Mouse (Mus musculus) v-Abl transformed pro-B cells (cell line): ENCODE data around the gene Myt1l.

Source experiments
- in situ Hi-C, 2 experiments: fragments of 400-800 bp; cut with MboI; formaldehyde crosslinking; loops; one replicate each; pipeline ENCODE4 v1.15.1; 2025; ENCODE audit not compliant: unreplicated experiment in 2 of 2

Gene Myt1l

GRCm38 (mm10) chr12:29655197-29655632 is 127.0 kb downstream of the Myt1l start:
- in situ Hi-C loops: no loop called here

DNA sequence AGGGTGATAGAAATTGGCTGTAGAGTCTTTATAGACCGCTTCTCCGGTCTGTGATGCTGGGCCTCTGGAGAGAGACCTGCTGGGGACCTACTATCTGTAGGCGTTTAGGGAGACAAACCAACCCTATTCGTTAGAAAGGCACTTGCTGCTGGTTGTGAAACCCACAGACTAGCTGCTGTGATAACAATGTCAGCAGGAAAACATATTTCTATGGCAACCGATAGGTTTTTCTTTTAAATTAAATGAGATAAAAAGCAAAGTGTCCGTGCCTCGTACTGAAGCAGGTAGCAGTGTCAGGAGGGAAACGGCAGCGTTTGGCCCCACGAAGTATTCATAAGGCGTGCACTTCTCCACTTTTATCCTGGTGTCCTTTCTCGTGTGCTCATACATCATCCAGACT is 127.5 kb downstream of the Myt1l start:
- in situ Hi-C loops: no loop called here

GRCm38 (mm10) chr12:29657061-29657460 is 128.9 kb downstream of the Myt1l start:
- in situ Hi-C loops: no loop called here

- in situ Hi-C loops: no loop called here
Measured at GRCm38 (mm10) chr12:29657870-29658269, 129.7 kb downstream of the Myt1l start.

DNA sequence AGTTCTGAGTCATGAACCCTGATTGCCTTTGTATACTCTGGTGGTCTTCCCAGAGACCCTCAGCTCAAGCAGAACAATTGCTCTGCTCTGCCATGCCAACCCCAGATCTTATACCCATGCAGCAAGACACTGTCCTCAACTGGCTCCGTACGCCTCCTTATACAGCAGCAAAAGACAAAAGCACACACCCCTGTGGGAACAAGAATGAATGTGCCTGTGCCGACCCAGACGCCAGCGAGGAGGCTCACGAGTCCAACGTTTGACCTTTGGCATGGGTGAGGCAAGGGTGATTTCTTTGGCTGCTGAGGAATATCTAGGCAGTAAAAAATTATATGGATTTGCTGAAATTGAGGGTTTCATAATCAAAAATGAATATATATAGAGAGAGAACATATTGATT is 143.8 kb downstream of the Myt1l start:
- in situ Hi-C loops: loop anchor here in 1 of 2 experiments (10.0 kb wide), 1 partner anchor 213 kb away; no protein-coding TSS in a partner anchor

- in situ Hi-C loops: loop anchor here in 1 of 2 experiments (10.0 kb wide), 1 partner anchor 209 kb away; no protein-coding TSS in a partner anchor
Measured at GRCm38 (mm10) chr12:29675594-29676362, 147.6 kb downstream of the Myt1l start.

DNA sequence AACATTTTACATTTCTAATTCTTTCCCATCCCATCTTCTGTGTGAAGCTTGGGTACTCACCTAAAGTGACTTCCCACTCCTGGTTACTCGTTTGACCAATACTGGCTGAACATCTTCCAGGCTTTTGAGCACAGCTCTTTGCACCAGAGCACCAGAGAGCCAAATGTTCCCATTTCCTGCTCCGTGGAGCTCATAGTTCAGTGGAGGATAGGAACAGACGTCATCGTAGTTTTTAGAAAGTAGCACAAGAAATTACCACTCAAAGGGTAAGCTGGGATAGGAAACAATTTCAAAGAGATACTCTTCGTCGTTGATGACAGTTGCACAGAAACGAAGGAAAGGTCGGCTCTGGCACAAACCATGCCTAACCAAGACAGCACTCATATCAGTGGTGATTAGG is 154.2 kb downstream of the Myt1l start:
- in situ Hi-C loops: no loop called here

- in situ Hi-C loops: no loop called here
Measured at GRCm38 (mm10) chr12:29682946-29683345, 154.8 kb downstream of the Myt1l start.

- in situ Hi-C loops: no loop called here
Measured at GRCm38 (mm10) chr12:29686241-29686640, 158.1 kb downstream of the Myt1l start.

GRCm38 (mm10) chr12:29691566-29691965 is 163.4 kb downstream of the Myt1l start:
- in situ Hi-C loops: no loop called here

DNA sequence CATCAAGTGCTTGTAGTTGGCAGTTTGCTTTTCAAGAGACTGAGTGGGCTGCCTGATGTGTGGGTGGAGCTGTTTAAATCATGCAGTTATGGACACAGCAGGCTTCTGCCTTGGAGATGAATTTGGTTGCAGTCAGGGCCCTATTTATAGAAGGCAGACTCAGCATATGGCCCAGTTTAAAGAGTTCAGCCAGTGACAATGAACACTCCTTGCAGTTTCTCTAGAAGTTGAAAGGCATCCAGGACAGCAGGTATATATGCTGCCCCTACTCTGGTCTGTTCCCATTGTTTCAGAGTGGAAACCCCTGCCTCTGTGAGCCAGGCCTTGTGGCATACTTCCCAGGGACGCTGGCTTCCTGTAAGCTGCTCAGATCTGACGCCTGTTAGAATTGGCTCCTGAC is 167.0 kb downstream of the Myt1l start:
- in situ Hi-C loops: no loop called here

DNA sequence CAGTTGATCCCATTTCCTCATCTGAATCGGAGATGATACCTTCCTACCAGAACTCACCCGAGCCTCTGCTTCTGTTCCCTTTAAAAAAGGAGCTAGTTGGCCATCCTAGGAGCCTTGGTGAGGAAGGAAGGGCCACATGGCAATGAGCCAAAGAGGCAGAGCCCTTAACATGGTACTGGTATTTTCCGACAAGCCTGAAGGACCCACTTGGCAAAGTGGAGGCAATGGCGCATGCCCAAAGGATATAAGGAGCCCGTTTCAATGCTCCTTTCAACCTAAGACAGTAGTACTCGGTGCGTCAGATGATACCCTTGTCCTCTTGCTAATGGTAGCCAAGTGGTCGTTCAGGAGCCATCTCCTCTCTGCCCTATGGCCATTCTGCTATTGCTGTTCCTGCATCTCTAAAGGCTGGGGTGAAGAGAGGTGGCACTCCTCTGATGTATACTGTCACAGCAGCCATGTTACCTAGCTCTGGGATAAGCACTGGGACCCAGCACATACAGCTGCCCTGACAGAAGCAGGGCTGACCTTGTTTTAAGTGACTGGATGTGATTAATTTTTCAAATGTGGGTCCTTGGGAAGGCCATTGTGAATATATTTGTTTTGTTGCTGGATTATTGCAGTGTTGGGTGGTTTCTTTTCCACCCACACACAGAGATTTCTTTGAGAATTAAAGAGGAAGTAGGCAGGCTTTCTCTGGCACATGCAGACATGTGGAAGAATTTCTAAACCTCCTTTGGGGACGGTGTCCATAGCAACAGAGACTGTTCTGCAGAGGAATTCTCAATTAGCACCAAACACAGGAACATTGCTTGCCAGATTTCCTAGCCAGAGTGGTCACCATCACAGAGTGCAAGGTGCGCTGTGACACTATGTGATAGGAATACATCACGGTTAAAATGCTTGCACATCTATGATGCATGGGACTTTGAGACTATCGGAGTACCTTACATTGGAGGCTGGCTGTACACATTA is 169.6 kb downstream of the Myt1l start:
- in situ Hi-C loops: no loop called here

DNA sequence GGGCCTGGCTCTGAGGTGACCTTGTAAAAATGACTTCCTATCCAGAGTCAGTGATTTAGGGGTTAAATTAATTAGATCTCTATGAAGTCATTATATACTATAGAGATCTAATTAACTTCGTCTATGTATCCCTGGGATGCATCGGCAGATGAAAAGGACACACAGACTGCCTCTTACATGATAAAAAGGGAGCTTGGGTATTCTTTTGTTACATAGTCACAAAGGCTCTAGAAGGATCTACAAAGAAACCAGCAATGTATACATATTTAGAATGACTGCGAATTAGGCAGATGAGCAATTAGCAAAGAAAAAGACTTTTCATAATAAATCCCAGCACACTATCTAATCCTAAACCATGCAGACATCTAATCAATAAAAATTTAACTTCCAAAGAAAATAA is 170.4 kb downstream of the Myt1l start:
- in situ Hi-C loops: no loop called here

DNA sequence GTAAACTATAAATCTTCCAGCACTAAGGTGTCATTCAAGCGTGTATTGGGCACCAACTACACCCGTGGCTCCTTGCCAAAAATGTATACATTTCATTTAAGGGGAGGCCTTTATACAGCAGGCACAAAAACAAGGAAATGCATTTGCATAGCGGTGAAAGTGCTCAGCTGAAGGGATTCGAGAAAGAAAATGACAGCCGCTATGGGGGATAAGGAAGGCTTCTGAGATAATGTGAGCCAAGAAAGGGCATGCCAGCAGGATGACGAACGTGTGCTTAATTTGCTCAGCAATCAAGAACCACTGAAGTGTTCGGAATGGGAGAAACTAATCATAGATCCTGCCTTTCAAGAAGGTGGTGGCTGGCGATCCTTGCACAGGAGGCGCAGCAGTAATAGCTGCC is 170.8 kb downstream of the Myt1l start:
- in situ Hi-C loops: no loop called here

- in situ Hi-C loops: no loop called here
Measured at GRCm38 (mm10) chr12:29699386-29699785, 171.2 kb downstream of the Myt1l start.

DNA sequence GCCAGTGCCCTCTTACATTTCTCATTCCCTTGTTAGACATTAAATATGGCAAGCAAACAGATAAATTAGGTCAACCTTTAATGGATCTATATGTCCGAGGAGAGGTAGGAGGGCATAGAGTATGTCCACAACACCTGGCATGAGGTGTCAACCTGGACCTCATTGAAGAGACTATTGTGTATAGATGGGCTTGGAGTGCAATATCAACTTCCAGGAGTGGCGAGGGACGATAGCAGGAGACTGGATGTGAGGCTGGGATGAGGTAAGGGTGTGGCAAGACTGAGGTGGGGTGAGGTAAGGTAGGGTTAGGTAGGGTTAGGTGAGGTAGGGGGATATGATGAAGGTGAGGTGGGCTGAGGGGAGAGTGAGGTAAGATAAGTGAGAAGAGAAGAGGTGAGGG is 171.8 kb downstream of the Myt1l start:
- in situ Hi-C loops: no loop called here

DNA sequence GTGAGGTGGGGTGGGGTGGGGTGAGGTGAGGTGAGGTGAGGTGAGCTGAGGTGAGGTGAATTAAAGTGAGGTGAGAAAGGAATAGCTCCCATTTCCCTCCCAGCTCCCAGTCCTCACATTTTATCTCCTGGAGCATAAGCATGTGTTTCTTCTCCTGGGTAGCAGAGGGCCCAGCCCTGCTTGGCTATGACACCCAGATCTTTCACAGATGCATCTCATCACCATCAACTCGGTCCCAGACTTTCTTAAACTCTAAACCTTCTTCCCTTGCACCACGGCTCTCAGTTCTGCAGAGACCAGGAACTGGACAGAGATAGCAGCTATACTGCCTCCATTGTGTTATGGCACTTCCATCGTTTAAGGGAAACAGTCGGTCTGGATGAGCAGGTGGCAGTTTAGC is 172.9 kb downstream of the Myt1l start:
- in situ Hi-C loops: no loop called here

DNA sequence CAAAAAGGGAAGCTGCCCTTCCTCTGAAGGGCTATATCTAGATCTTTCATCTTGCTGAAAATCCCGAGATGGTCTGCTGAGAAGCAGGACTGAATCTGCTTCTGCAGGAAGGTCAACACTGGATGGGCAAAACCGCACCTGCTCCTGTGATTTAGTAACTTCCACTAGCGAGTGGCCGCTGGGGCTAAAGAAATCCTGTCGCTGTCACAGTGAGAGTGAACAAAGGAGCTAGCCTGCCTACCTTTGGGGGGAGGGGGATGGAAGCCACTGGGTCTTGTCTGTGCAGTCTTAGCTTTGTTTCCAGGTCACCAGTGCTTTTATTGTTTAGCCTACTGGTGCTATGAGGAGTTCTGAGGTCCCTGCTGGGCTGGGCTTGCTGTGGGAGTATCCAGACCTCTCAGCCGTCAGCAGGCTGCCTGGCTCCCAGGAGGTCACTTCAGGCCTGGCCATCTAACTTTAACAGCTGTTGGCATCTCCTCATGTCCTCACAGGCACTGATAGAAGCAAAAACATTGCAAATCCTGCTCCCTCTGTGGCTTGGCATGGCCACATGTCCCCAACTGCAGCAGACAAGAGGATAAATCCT is 173.6 kb downstream of the Myt1l start:
- in situ Hi-C loops: no loop called here

DNA sequence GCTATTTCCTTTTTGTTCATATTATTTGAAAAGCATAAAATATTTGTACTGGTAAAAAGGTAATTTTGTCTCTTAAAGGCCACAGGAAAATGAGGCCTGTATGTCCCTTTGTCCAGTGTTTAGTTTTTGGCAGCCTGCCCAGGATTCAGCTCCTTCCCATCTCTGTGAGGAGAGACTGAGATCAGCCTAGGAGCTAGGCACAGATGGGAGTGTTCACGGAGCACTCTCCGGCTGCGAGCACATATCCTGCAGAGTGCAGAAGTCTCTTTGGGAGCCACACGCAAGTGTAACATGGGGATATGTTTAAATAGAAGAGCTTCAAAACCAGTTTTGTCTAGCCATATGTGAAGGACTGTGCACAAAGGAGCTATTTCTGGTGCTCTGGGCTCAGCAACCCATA is 174.4 kb downstream of the Myt1l start:
- in situ Hi-C loops: no loop called here

GRCm38 (mm10) chr12:29703541-29703940 is 175.4 kb downstream of the Myt1l start:
- in situ Hi-C loops: no loop called here

DNA sequence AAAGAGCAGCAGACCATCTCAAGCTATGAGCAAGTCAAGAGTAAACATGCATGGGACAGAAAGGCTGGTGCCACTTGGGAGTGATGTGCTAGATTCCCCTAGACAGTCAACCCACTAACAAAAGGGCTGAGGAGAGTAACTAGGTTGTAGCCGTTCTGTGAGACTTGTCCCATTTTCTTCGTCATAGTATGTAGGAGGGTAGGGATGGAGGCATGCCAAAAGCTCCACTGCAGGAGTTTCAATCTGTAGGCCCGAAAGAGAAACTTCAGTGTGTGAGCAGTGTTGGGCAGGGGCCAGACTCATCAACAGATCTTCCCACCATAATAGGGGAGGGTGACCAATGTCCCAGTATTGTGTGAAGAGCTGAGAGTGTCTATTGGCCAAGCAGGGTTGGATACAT is 178.9 kb downstream of the Myt1l start:
- in situ Hi-C loops: no loop called here
